Mouse (Mus musculus): Measurements from ENCODE around the gene Got1.

DNA sequence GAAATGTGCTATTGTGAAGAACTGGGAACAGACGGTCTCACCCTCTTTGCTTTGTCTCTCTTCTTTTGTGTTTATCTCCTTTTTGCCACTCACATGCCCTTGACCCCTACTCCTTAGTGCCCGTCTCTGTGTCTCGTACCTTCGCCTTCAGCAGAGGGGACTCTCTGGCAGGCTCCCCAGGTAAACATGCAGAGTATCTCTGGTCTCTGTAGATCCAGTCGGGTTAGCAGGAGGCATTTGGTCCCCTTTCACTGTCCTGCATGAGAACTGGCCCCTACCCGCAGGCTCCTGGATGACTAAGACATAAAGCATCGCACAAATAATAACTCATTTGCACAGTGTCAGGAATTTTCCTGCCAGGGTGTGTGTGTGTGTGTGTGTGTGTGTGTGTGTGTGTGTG lies 48.3 kb downstream of the Got1 start:
- no peak for TF ChIP-seq USF1 (IDR thresholded peaks at IDR 0.05; ENCODE audit: low read depth)
- TF ChIP-seq FOSL1 (IDR thresholded peaks at IDR 0.05; ENCODE audit: insufficient read depth, low read length, poor library complexity, severe bottlenecking): no peak
- no peak for TF ChIP-seq CTCF (IDR thresholded peaks at IDR 0.05; ENCODE audit: control insufficient read depth, insufficient read depth, insufficient read length)
- no peak for TF ChIP-seq MYOG (IDR thresholded peaks at IDR 0.05; ENCODE audit: control insufficient read depth, extremely low read depth, insufficient read length)
- TF ChIP-seq MAX (IDR thresholded peaks at IDR 0.05): no peak

Measured in C2C12 (cell line).